Mouse (Mus musculus) 3T3-L1 (cell line): Measurements from ENCODE around the gene Fam110c.
"Not testable (repeated sequence)": the region's sequence is repeated elsewhere in the genome, so short reads cannot be mapped to it uniquely, and the experiment has no call there.

Experiments
- DNase-seq: peaks from one replicate; pipeline ENCODE4 v3.0.0-alpha.2; 2015; ENCODE audit warnings: low read depth, low spot score

Fam110c gene

DNA sequence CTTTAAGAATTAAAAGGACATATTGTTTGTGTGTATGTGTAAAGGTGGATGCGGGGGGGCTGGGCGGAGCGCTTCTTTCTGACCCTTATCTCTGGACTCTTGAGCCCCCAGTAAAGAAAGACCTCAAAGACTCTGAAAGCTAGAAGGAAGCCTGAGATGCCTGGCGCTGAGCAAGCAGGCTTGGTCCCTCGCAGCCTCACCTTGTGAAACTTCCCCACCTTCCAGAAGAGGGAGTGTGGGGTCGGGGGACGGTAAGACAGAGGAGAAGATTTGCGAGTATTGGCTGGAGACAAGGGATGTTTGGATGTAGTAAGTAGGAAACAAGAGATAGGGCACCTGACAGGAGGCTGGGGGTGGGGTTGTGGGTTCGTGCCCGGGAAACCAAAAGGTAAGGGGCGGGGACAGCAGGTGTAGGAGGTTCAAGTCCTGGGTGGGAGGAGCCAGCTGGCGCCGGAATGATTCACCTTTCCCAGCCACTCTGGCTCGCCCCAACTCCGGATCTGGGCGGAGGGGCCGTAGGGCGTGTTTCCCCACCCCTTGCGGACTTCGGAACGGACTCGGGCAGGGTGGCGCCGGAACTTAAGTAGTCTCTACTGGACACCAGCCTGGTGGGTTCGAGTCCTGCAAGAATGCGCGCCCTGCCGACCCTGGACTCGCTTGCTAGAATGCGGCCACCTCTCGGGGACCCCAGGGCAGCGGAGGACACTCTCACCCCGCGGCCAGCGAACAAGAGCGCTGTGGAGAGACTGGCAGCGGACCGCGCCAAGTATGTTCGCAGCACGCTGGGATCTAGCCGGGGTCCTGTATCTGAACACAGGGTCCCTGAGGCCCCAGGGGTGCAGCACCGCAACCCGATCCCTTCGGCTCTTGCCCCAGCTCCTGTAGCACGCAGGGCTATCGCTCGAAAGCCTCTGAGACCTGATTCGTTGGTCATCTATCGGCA is at the start of gene Fam110c:
Gene Fam110c, plus strand, starts transcription at position 450 of the 943 bp plus-strand sequence.
- peak; percentile 32 for DNase-seq

- DNase-seq, result peak; percentile 66
Observed at GRCm38 (mm10) chr12:31026423-31026822, 47.2 kb upstream of the Fam110c start.

DNA sequence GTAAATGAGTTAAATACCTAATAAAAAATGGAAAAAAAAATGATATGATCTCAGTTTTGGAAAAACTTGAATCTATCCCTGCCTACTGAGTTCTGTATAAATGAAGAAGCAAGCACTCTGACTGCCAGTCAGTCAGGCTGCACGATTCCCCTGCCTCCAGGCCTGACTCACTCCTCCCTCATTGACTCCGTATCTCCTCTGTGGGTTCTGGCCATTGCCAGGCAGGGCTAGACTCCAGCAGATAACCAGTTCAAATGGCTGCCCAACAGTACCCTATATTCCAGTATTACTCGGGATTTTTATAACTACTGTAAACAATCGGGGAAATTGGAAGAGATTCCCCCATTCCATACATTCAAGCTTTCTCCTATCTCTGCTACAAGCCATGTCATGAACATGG is 21.6 kb upstream of the Fam110c start:
- peak; percentile 63 for DNase-seq

DNA sequence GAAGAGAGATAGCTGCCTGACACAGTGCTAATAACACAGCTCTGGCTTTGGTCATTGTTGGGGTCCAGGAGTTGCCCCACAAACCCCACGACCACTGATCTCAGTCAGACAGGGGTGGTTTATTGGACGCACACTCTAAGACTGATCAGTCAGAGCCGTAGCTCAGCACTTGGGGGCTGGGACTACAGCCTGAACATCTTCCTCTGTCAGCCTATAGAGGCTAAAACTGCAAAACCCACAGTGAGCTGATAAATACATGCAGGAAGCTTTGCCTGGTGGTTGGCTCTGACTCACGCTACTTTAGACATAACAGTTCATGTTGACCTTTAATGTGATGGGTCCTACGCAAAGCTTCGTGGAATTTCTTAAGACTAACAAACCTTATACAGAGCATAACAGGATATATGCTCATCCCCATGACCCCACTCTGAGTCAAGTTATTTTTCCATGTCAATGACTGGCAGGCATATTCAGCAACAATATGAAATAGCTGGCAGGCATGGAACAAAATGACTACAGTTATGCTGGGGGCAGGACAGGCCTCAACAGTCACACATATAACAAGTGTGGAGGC is 17.3 kb upstream of the Fam110c start:
- peak; percentile 88 for DNase-seq

DNA sequence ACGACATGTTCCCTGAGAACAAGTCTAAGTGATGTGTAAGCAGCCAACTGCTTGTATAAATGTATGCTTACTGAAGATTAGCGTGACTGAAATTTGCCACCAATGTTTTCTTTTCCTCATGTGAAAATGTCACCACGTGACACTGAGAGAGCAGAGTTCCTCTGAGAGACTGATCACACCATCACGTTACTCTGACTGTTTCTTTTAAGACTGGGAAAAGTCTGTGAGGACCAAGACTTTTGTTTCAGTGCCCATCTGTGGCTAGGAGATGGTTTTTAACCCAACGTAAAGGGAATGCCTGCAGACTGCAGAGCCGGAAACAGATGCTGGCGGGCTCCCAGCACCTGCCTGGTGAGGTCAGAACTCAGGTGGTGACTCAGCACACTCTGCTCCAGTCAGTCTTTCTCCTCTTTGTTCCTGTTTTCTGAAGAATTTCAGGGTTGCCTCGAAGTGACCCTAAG is 14.2 kb upstream of the Fam110c start:
- peak; percentile 57 for DNase-seq

- DNase-seq, result no peak
Observed at GRCm38 (mm10) chr12:31060245-31060644, 13.4 kb upstream of the Fam110c start.

DNA sequence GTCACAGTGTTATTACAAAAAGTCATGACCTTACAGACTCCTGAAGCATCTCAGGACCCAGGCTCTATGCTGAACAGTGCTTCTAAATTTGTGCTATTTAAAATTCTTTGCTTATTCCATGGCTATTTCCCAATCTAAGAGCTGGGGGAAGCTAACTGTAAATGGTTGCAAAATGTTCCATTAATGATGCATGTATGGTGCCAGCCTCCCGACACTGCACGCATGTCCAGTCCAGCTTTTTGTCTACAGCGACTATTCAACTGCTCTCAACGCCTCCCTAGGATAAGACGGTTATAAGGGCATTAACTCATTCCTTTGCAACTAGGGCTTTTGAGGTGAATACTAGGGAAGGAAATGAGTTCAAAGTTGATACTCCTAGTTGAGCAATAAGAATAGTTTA is 2.4 kb upstream of the Fam110c start:
- no peak for DNase-seq

DNA sequence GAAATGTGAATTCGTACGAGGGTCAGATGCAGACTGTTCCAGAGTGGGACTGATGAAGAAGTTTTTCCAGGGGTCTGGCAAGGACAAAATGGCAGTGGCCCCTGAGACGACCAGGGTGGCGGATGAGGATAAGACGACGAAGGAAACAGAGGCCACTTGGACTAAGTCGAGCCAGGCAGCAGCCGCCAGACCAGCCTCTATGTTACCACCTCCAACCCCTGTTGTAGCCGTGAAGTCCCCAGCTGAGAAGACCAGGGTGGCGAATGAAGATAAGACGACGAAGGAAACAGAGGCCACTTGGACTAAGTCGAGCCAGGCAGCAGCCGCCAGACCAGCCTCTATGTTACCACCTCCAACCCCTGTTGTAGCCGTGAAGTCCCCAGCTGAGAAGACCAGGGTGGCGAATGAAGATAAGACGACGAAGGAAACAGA is 710 bp downstream of the Fam110c start:
- DNase-seq, result not testable (repeated sequence)

DNA sequence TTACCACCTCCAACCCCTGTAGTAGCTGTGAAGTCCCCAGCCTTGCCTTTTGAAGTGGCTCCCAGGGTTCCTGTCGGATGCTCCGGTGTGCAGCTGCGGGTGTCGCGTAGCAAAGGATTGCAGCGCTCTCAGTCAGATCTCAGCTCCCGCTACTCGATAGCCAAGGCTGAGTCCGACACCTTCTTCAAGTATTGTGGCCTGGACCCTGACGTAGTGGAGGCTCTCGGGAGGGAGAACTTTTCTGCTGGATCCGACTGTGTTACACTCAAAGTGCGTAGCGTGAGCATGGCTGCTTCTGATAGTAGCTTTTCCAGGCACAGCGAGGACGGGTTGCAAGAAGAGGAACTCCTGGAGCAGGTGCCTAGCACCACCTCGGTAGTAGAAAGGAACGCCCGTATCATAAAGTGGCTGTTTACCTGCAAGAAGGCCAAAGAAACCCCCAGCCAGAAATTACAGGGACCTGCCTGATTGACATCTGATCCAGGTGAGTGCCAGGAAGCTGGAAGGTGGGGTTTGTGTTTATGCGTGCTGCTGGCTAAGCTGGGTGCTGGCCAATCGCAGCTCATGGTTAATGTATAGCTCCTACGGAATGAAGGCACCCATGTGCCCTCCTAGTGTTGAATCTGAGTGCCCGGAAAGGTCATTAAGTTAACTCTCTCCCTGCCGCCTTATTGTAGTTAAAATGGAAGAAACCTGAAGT is 1.3 kb downstream of the Fam110c start:
- peak; percentile 46 for DNase-seq

- DNase-seq, result no peak
Observed at GRCm38 (mm10) chr12:31077020-31077419, 3.4 kb downstream of the Fam110c start.

- no peak for DNase-seq
Observed at GRCm38 (mm10) chr12:31078030-31078429, 4.4 kb downstream of the Fam110c start.

GRCm38 (mm10) chr12:31080352-31080751 is 6.7 kb downstream of the Fam110c start:
- no peak for DNase-seq

DNA sequence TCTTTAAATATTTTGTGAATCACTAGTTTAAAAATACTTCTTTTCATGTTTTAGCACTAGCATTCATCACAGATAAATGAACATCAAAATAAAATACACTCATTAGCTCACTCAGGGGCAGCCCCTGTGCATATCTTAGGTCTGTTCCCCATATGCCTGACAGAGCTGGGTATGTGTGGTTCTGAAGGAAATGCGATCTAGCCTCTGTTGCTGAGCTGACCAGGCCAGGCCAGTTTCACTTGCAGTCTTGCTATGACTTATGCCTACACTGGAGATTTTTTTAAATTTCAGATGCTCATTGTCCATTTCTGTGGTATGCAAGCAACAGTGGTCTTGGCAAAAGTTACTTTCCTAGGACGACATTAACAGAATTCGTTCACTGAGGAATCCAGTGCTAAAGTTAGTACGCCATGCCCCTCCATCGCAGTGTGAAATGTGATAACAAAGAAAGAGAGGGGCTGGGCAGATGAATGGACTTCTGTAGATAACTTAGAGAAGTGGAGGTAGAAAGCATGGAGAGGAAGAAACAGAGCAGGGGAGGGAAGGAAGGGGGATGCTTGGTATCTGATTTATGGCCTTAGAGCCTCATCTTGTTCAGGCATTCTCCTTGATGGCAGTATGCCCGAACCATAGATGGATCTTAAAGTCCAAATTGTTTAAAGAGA is 7.4 kb downstream of the Fam110c start:
- DNase-seq, result no peak

DNA sequence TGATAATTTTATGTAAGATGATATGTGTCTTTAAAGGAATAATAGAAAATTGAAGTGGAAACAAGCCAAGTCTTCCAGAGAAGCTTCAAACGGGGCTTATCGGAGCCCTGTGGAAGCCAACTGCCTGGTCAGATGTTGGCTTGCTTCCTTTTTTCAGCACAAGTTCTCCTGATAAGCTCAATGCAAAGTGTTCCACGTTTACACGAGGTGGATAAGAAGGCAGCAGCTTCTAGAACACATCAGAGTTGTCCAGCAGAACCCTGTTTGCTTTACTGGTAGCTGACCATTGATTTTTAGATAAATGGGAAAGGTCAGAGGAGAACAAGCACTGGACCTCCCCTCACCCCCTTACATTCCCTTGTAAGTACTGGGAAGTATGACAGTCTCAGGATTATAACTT is 9.3 kb downstream of the Fam110c start:
- no peak for DNase-seq

GRCm38 (mm10) chr12:31083407-31083806 is 9.7 kb downstream of the Fam110c start:
- peak; percentile 40 for DNase-seq

DNA sequence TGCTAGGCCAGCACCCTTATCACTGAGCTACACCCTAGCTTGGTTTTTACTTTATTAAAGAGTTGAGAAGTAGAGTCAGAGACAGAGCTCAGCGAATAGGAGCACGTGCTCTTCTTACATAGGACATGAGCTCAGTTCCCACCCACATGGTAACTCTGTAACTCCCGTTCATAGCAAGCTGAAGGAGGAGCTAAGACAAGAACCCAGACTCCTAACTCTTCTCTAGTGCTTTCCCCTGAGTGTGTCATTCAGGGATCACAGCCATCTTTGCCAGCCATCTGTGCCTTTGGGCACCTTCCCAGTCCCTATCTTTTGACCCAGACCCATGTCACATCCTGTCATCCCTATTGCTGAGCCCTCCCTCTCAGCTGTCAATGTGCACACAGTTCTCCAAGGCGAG is 13.4 kb downstream of the Fam110c start:
- DNase-seq, result no peak

GRCm38 (mm10) chr12:31090401-31090800 is 16.7 kb downstream of the Fam110c start:
- no peak for DNase-seq

DNA sequence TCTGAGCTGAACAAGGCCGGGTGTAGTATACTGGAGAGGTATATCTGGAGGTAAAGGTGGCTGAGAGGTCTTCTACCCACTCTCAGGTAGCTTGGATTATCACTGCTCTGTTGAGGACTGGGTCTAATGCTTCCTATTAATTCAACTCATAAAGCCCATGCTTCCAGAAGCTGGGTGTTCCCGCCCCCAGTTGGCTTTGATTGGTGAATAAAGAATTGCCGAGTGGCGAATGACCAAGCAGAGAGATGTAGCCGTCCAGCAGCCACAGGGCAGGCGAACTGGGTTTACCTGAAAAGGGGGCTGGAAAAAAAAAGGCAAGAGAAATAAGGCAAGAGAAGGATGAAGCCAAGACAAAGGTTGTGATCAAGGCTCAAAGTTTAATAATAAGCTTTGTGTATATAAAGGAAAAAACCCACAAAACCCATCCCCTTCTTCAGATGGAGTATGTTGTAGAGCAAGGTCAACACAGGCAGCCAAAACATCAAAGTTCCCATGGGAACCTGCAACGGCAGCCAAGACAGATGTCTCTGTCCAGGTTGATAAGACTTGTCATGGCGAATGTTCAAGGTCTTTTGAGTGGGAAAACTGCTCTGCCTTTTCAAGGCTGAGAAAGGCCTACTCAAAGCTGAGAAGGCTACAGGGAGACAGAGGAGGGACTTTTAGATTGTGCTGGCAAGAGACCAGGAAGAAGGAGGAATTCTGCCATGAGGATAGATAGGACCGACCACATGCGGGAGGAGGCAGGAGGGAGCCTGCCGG is 17.4 kb downstream of the Fam110c start:
- no peak for DNase-seq

GRCm38 (mm10) chr12:31092481-31092880 is 18.8 kb downstream of the Fam110c start:
- no peak for DNase-seq

GRCm38 (mm10) chr12:31097185-31097584 is 23.5 kb downstream of the Fam110c start:
- peak; percentile 94 for DNase-seq

GRCm38 (mm10) chr12:31101190-31101589 is 27.5 kb downstream of the Fam110c start:
- peak; percentile 64 for DNase-seq
